Mouse (Mus musculus) CH12.LX (cell line): ENCODE data around the gene Plpp3.

Source experiments
- CTCF ChIP-seq, 2 experiments: IDR thresholded peaks in 1 of 2; conservative IDR thresholded peaks in 1 of 2; 2 replicates each; pipeline ENCODE4 v1.5.1; 2011 to 2012; ENCODE audit warnings: low read depth in 2 of 2, low read length in 2 of 2, improper control_type of control experiment in 1 of 2, inconsistent platforms in 1 of 2, mild to moderate bottlenecking in 1 of 2, moderate library complexity in 1 of 2
- HCFC1 ChIP-seq: IDR thresholded peaks from 2 replicates; pipeline ENCODE4 v1.6.1; 2012; ENCODE audit warnings: low read depth, mild to moderate bottlenecking, inconsistent platforms, low read length, improper control_type of control experiment
- MXI1 ChIP-seq: IDR thresholded peaks from 2 replicates; pipeline ENCODE4 v1.6.1; 2011; ENCODE audit warnings: mild to moderate bottlenecking, low read depth, low read length, improper control_type of control experiment
- POLR2A ChIP-seq: IDR thresholded peaks from 2 replicates; pipeline ENCODE4 v1.6.1; 2011; ENCODE audit warnings: low read depth, mild to moderate bottlenecking, improper control_type of control experiment, low read length
- ZC3H11A ChIP-seq: IDR thresholded peaks from 2 replicates; pipeline ENCODE4 v1.6.1; 2012; ENCODE audit warnings: low read depth, mild to moderate bottlenecking, inconsistent platforms, low read length, improper control_type of control experiment

- TF ChIP-seq POLR2A (no peak), CTCF (conservative IDR thresholded peaks at IDR 0.05 in 1 of 2, IDR thresholded peaks at IDR 0.05 in 1 of 2; ENCODE audit: low read depth in 2 of 2, low read length in 2 of 2) (no peak), ZC3H11A (no peak), HCFC1 (no peak), MXI1 (no peak)
Measured at GRCm38 (mm10) chr4:105200624-105201524, 43.7 kb downstream of the Plpp3 start.
